Mouse (Mus musculus): ENCODE measurements around the gene Gimap4.

DNA sequence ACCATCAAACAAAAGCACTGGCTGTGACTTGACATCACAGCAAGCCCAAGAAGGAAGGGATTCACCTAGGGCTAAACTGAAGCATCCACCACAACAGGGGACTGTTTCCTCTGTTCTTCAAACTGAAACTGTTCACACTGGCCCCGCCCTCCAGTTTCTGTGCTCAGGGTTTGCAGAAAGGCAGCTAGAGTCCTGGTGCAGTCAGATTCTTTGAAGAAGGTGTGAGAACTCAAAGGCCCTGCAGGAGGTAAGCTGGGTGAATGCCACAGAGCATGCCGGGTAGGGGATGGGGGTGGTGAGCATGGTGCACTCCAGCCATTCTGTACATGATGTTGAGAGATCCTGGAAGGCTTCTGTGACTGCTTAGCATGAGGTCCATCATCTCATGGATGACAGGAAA is 34.1 kb downstream of the Gimap4 start, which contains the start of the genes Gm28053 and Gimap7:
- TF ChIP-seq CTCF (IDR thresholded peaks at IDR 0.05; ENCODE audit: borderline replicate concordance, insufficient read depth, low read length) = no peak
- TF ChIP-seq POLR2A (IDR thresholded peaks at IDR 0.05; ENCODE audit: low read depth, low read length) = no peak

Data from embryonic fibroblast, embryonic 13.5 days (primary cell).